Mouse (Mus musculus) heart, embryonic 11.5 days (tissue): ENCODE results near the gene Hdhd5. TPM values are rescaled to one million over a fixed set of nuclear protein-coding genes. Genes with fewer than 3 reads are reported as not detected.

Source experiments
- ATAC-seq: fragments of 200-750 bp; cut with Nextera tagmentation; replicated peaks from 2 replicates; pipeline ENCODE4 v1.8.0; 2017; ENCODE audit warnings: moderate library complexity; ENCODE audit not compliant: insufficient number of reproducible peaks, low FRiP score, low TSS enrichment
- H3K27ac ChIP-seq: fragments of 300-500 bp; sonication (generic); 2 replicates; pipeline ENCODE4 v1.5.1; 2014; ENCODE audit warnings: mild to moderate bottlenecking, low read depth, low read length
- H3K27me3 ChIP-seq: fragments of 300-500 bp; sonication (generic); 2 replicates; pipeline ENCODE4 v1.6.1; 2014; ENCODE audit warnings: mild to moderate bottlenecking, low read length, mixed read lengths; ENCODE audit not compliant: control insufficient read depth, insufficient read depth
- H3K36me3 ChIP-seq: fragments of 300-500 bp; sonication (generic); 2 replicates; pipeline ENCODE4 v1.6.1; 2014; ENCODE audit warnings: mild to moderate bottlenecking, low read length, moderate library complexity, mixed read lengths; ENCODE audit not compliant: control insufficient read depth, insufficient read depth
- H3K4me1 ChIP-seq: fragments of 300-500 bp; sonication (generic); 2 replicates; pipeline ENCODE4 v1.6.1; 2014; ENCODE audit warnings: low read length; ENCODE audit not compliant: control insufficient read depth, insufficient read depth
- H3K4me2 ChIP-seq: fragments of 300-500 bp; sonication (generic); 2 replicates; pipeline ENCODE4 v1.6.1; 2014; ENCODE audit warnings: mild to moderate bottlenecking, moderate library complexity
- H3K4me3 ChIP-seq: fragments of 300-500 bp; sonication (generic); 2 replicates; pipeline ENCODE4 v1.5.1; 2014; ENCODE audit warnings: low read depth, low read length
- H3K9ac ChIP-seq: fragments of 300-500 bp; sonication (generic); 2 replicates; pipeline ENCODE4 v1.6.1; 2014; ENCODE audit warnings: mild to moderate bottlenecking, low read depth, low read length, moderate library complexity
- H3K9me3 ChIP-seq: fragments of 300-500 bp; sonication (generic); replicated peaks from 2 replicates; pipeline ENCODE4 v1.6.1; 2016; ENCODE audit warnings: low read length; ENCODE audit not compliant: control insufficient read depth
- WGBS: fragments of 180-500 bp; shearing (Covaris S2); extraction: QIAGEN DNeasy Blood & Tissue Kit; methylation state at CpG from one replicate; pipeline ENCODE4 v1.1.7; 2014; ENCODE audit not compliant: insufficient replicate concordance; 5-methylcytosine and 5-hydroxymethylcytosine counted together
- polyA plus RNA-seq: library from polyadenylated mRNA; unstranded; fragments of >200 nt; fragmentation: Nextera tagmentation; extraction: Ambion mirVana; gene quantifications from 2 replicates; pipeline ENCODE4 v1.2.1, GENCODE M21; 2014

Hdhd5 gene
- polyA plus RNA-seq, 1 experiment from 2014 or later = 13.2 TPM

DNA sequence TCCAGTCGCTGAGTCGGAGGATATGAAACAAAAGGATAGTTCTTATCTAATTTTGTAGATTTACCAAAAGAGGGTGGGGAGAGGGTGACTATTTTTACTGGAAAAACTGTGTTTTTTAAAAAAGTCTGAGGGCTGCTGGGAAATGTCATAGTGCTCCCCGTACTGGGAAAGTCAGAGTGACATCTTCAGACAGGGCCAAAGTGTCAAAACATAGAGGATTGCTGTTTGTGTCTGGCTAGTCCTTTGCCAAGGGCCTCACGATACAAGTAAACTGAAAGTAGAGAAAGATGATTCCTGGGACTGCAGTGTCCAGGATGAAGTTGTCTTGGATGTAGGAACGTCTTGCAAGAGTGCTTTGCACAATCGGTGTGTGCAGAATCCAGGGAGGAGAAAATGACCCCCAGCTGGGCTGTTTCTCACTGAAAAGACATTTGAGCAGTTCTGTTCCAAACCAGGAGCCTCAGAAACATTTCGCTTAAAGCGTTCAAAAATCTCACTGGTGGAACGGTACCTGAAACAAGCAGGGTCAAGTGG lies 66.6 kb downstream of the Hdhd5 start:
- Histone ChIP-seq H3K9ac (0 out of 2 replicates have a peak overlapping the region, but pooled peaks have one; percentile 28), H3K4me1 (peaks cover 6% of the 10 kb centered on the region; the same call in 1 of the 2 replicates), H3K36me3 (no peaks in the 10 kb centered on the region), H3K4me3 (peak overlapping the region; percentile 65), H3K27me3 (peaks cover 40% of the 10 kb centered on the region), H3K4me2 (peak overlapping the region; percentile 68), H3K27ac (no peak overlapping the region), H3K9me3 (no peaks in the 10 kb centered on the region)
- 58% methylated on average over 9 of the region's 9 CpGs for WGBS
- ATAC-seq = no peak

DNA sequence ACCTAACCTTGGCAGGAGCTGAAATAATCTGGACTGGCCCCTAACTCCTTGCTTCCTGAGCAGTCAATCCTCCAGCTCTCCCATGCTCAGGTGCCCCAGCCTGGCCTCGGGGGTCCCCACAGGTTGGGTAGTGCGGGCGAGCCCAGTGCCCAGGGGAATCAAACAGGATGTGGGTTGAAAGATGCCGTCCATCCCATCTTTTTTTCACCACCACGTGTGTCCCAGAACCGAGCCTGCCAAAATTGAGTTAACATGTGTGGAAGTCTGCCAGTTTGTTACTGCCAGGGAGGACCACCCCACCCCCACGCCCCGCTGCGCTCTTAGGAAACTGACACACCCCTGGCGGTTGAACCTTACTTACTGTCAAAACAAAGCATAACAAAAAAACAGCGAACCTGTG lies 67.2 kb downstream of the Hdhd5 start:
- H3K36me3 ChIP-seq = no peaks in the 10 kb centered on the region
- H3K9ac ChIP-seq = 0 out of 2 replicates have a peak overlapping the region, but pooled peaks have one; percentile 39
- H3K4me1 ChIP-seq = peaks cover 5% of the 10 kb centered on the region; the same call in 1 of the 2 replicates
- H3K27ac ChIP-seq = no peak overlapping the region
- H3K4me3 ChIP-seq = peak overlapping the region; percentile 65
- peaks cover 40% of the 10 kb centered on the region for H3K27me3 ChIP-seq
- 4% methylated on average over 11 of the region's 11 CpGs for WGBS
- H3K4me2 ChIP-seq = peak overlapping the region; percentile 68
- H3K9me3 ChIP-seq = no peaks in the 10 kb centered on the region
- ATAC-seq = no peak

DNA sequence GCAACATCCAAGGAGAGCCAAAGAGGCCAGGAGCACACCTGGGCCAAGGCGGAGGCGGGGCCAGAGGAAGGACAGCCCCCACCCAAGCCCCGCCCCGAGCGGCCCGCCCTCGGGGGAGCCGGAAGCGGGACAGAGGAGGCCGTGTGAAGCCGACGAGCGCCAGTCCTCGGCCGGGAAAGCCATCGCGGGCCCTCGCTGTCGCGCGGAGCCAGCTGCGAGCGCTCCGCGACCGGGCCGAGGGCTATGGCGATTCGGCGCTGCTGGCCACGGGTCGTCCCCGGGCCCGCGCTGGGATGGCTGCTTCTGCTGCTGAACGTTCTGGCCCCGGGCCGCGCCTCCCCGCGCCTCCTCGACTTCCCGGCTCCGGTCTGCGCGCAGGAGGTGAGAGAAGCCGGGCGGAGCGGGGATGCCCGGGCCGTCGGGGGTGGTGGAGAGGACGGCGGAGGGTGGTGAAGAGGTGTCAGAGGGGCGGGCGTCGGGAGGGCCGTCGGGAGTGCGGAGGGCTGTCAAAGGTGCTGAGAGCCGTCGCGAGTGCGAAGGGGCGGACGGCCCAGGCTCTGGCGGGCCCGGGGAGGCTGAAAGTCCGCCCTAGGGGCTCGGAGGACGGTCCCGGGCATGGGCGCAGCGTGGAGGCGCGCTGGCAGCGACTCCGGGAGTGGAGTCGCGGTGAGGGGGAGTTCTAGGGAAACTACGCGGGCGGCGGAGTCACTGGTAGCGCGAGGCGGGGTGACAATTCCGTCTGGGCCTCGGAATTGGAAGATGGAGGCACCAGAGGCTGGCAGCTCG lies 67.8 kb downstream of the Hdhd5 start, which contains the start of gene Il17ra:
Il17ra (plus strand) TSS at position 162 of the 786 bp plus-strand sequence.
- Histone ChIP-seq H3K4me3 (peak within 1 kb of the TSS; percentile 65), H3K36me3 (no peaks in the 10 kb centered on the region), H3K9me3 (no peaks in the 10 kb centered on the region), H3K27me3 (peaks cover 40% of the 10 kb centered on the region), H3K4me2 (peak within 1 kb of the TSS; percentile 68), H3K9ac (peak within 1 kb of the TSS; percentile 39; the same call in 1 of the 2 replicates), H3K27ac (no peak within 1 kb of the TSS), H3K4me1 (peaks cover 5% of the 10 kb centered on the region; the same call in 1 of the 2 replicates)
- WGBS = 2% methylated on average over 84 of the region's 90 CpGs
- peak; percentile 73 for ATAC-seq

DNA sequence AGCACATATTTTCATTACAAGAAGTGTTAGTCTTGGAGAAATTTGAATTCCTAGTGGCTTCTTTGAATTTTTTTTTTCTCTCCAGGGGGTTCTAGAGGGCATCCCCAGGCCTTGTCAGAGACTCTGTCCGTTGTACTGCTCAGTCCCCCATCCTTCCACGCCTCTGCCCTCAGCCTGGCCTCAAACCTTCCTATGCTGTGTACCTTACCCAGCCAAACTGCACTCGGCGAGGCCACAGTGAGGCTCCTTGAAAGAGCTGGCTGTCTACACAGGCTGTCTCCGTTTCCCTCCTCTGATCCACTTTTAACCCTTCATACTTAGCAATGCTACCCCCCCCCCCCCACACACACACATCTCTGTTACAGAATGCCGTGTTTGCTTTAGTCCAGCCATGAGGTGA lies 68.9 kb downstream of the Hdhd5 start:
- no peak overlapping the region for H3K9ac ChIP-seq
- no peak overlapping the region for H3K4me2 ChIP-seq
- ATAC-seq = no peak
- H3K4me3 ChIP-seq = no peak overlapping the region
- H3K36me3 ChIP-seq = no peaks in the 10 kb centered on the region
- peaks cover 40% of the 10 kb centered on the region for H3K27me3 ChIP-seq
- no peak overlapping the region for H3K27ac ChIP-seq
- no peaks in the 10 kb centered on the region for H3K9me3 ChIP-seq
- WGBS = 56% methylated on average over 6 of the region's 6 CpGs
- peaks cover 5% of the 10 kb centered on the region; the same call in 1 of the 2 replicates for H3K4me1 ChIP-seq

DNA sequence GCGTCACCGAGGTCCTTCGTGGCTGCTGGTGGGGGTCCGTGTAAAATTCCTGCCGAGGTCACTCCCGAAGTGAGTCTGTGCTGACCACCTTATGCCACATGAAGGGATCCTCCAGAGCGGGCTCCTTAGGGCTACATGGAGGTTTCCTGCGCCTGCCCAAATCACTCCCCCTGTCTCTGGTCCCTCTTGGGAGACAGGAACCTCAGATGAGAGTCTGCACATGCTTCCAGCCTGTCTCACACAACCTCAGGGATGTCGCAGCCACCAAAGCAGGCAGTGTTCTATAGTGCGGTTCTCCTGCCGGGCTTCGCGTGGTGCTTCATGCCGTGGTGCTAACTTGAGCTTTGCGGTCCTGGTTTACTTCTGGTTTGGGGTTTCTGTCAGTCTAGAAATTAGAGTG lies 69.9 kb downstream of the Hdhd5 start:
- H3K36me3 ChIP-seq = no peaks in the 10 kb centered on the region
- no peak overlapping the region for H3K9ac ChIP-seq
- no peak overlapping the region for H3K27ac ChIP-seq
- 53% methylated on average over 15 of the region's 15 CpGs for WGBS
- H3K4me1 ChIP-seq = peaks cover 5% of the 10 kb centered on the region; the same call in 1 of the 2 replicates
- H3K9me3 ChIP-seq = no peaks in the 10 kb centered on the region
- peaks cover 40% of the 10 kb centered on the region for H3K27me3 ChIP-seq
- no peak overlapping the region for H3K4me2 ChIP-seq
- H3K4me3 ChIP-seq = no peak overlapping the region
- ATAC-seq = no peak

Other genes with a start within 250 kb of the Hdhd5 start
- 0.26 and 0.34 TPM in 2 replicates for gene D330020A13Rik, start 237.0 kb downstream of the Hdhd5 start, polyA plus RNA-seq
- gene B4galnt3, start 236.8 kb downstream of the Hdhd5 start, polyA plus RNA-seq = 0.17 and 0.19 TPM in 2 replicates
- gene Kdm5a, start 167.2 kb downstream of the Hdhd5 start, polyA plus RNA-seq = 37.9 and 40.7 TPM in 2 replicates
- 20.1 and 20.9 TPM in 2 replicates for gene Ccdc77, start 166.9 kb downstream of the Hdhd5 start, polyA plus RNA-seq
- gene Il17ra, start 68.1 kb downstream of the Hdhd5 start, polyA plus RNA-seq = 1.9 and 4.2 TPM in 2 replicates
- 0.04 and 0.09 TPM in 2 replicates for gene Tmem121b, start 37.5 kb downstream of the Hdhd5 start, polyA plus RNA-seq
- gene Cecr2, start 135.1 kb upstream of the Hdhd5 start, polyA plus RNA-seq = 3.0 and 4.2 TPM in 2 replicates
- 0.13 TPM in 1 of 2 replicates, not detected in the other for gene Slc25a18, start 242.3 kb upstream of the Hdhd5 start, polyA plus RNA-seq